Mouse (Mus musculus): ENCODE results near the gene Tmem106a. TPM values are rescaled to one million over a fixed set of nuclear protein-coding genes. Genes with fewer than 3 reads are reported as not detected.
"Not testable (repeated sequence)": the region's sequence is repeated elsewhere in the genome, so short reads cannot be mapped to it uniquely, and the experiment has no call there.

Gene Tmem106a
- polyA plus RNA-seq, 1 experiment from 2014 or later = 8.9 TPM

GRCm38 (mm10) chr11:101620022-101620655, 38.1 kb downstream of the Tmem106a start:
- not testable (repeated sequence) for H3K27me3 ChIP-seq (replicated peaks; ENCODE audit: control insufficient read depth, insufficient read depth, low read length); ATAC-seq (replicated peaks; ENCODE audit: low FRiP score, low TSS enrichment, low read depth); H3K27ac ChIP-seq (ENCODE audit: low read depth); H3K4me3 ChIP-seq (ENCODE audit: low read depth, low read length); H3K9me3 ChIP-seq (ENCODE audit: control insufficient read depth, low read length); H3K36me3 ChIP-seq (ENCODE audit: control insufficient read depth, insufficient read depth, low read length); H3K4me2 ChIP-seq (ENCODE audit: low read length); DNase-seq (ENCODE audit: low spot score); H3K9ac ChIP-seq (ENCODE audit: low read length)
- peaks cover 19% of the 10 kb centered on the region for H3K4me1 ChIP-seq (replicated peaks; ENCODE audit: control insufficient read depth, insufficient read depth, low read length)
- WGBS = 83% methylated on average over 11 of the region's 11 CpGs

DNA sequence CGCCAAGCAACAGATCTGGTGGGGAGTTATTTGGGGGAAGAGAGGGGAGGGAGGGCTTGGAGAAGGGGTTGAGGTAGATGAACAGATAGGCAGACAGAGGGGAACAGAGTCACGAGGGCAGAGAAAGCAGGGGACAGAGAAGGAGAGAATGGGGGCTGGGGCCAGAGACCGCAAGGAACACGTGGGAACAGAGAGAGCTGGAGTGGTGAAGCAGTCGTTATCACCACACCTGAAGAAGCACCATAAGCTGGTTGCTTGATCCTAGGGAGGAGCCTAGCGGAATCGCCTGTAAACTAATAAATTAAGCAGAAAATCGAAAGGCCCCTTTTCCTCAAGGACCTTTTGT, 44.6 kb downstream of the Tmem106a start:
- no peaks in the 10 kb centered on the region for H3K4me1 ChIP-seq (replicated peaks; ENCODE audit: control insufficient read depth, insufficient read depth, low read length)
- ATAC-seq (replicated peaks; ENCODE audit: low FRiP score, low TSS enrichment, low read depth) = peak; percentile 20
- H3K4me3 ChIP-seq (ENCODE audit: low read depth, low read length) = peak overlapping the region; percentile 39
- no peaks in the 10 kb centered on the region for H3K9me3 ChIP-seq (ENCODE audit: control insufficient read depth, low read length)
- H3K27me3 ChIP-seq (replicated peaks; ENCODE audit: control insufficient read depth, insufficient read depth, low read length) = no peaks in the 10 kb centered on the region
- 3% methylated on average over 8 of the region's 8 CpGs for WGBS
- H3K36me3 ChIP-seq (ENCODE audit: control insufficient read depth, insufficient read depth, low read length) = no peaks in the 10 kb centered on the region; the same call in 1 of the 2 replicates
- peak overlapping the region; percentile 57 for H3K4me2 ChIP-seq (ENCODE audit: low read length)
- peak overlapping the region; percentile 98 for H3K27ac ChIP-seq (ENCODE audit: low read depth)
- H3K9ac ChIP-seq (ENCODE audit: low read length) = peak overlapping the region; percentile 51
- no peak for DNase-seq (ENCODE audit: low spot score)

- Histone ChIP-seq H3K27me3 (replicated peaks; ENCODE audit: control insufficient read depth, insufficient read depth, low read length) (no peaks in the 10 kb centered on the region), H3K27ac (ENCODE audit: low read depth) (peak within 1 kb of the TSS; percentile 98), H3K36me3 (ENCODE audit: control insufficient read depth, insufficient read depth, low read length) (no peaks in the 10 kb centered on the region; the same call in 1 of the 2 replicates), H3K4me3 (ENCODE audit: low read depth, low read length) (peak within 1 kb of the TSS; percentile 53), H3K4me2 (ENCODE audit: low read length) (peak within 1 kb of the TSS; percentile 88), H3K9me3 (ENCODE audit: control insufficient read depth, low read length) (no peaks in the 10 kb centered on the region), H3K9ac (ENCODE audit: low read length) (peak within 1 kb of the TSS; percentile 70), H3K4me1 (replicated peaks; ENCODE audit: control insufficient read depth, insufficient read depth, low read length) (no peaks in the 10 kb centered on the region)
- peak; percentile 93 for ATAC-seq (replicated peaks; ENCODE audit: low FRiP score, low TSS enrichment, low read depth)
- DNase-seq (ENCODE audit: low spot score) = peak; percentile 92
- WGBS = under 1% methylated on average over 34 of the region's 34 CpGs
Measured at GRCm38 (mm10) chr11:101626995-101627856, 45.2 kb downstream of the Tmem106a start, which contains the start of gene Rdm1. Gene Rdm1 (plus strand): TSS chr11:101627195.

DNA sequence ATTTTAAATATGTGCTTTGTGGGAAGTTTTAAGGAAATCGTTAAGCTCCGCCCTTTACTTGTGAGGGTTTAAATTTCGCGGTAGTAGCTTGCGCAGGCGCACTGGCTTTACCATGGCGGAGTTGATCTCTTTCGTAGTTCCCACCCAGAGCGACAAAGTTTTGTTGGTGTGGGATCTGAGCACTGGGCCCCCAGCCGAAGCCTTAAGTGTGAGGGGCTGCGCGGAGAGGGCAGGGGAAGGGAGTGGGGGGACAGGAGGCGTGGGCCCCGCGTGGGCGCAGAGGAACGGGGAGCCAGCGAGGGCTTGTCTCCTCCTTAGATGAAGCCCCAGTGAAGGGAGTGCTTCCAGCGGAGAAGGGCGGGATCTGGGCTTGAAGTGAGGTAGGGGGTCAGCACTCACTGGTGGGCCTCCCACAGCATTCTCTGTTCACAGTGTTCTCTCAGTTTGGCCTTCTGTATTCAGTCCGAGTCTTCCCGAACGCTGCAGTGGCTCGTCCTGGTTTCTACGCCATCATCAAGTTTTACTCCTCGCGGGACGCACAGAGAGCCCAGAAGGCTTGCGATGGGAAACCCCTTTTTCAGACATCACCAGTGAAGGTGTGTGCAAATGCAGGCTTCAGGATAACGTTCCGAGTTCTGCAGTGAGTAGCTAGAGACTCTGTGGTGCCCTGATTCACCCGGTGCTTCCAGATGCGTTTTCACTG, 46.0 kb downstream of the Tmem106a start:
- Histone ChIP-seq H3K36me3 (ENCODE audit: control insufficient read depth, insufficient read depth, low read length) (no peaks in the 10 kb centered on the region; the same call in 1 of the 2 replicates), H3K4me2 (ENCODE audit: low read length) (peak overlapping the region; percentile 88), H3K27ac (ENCODE audit: low read depth) (peak overlapping the region; percentile 98), H3K9me3 (ENCODE audit: control insufficient read depth, low read length) (no peaks in the 10 kb centered on the region), H3K9ac (ENCODE audit: low read length) (peak overlapping the region; percentile 70), H3K4me3 (ENCODE audit: low read depth, low read length) (peak overlapping the region; percentile 53), H3K4me1 (replicated peaks; ENCODE audit: control insufficient read depth, insufficient read depth, low read length) (no peaks in the 10 kb centered on the region), H3K27me3 (replicated peaks; ENCODE audit: control insufficient read depth, insufficient read depth, low read length) (no peaks in the 10 kb centered on the region)
- ATAC-seq (replicated peaks; ENCODE audit: low FRiP score, low TSS enrichment, low read depth) = peak; percentile 53
- peak; percentile 98 for DNase-seq (ENCODE audit: low spot score)
- WGBS = under 1% methylated on average over 33 of the region's 33 CpGs

DNA sequence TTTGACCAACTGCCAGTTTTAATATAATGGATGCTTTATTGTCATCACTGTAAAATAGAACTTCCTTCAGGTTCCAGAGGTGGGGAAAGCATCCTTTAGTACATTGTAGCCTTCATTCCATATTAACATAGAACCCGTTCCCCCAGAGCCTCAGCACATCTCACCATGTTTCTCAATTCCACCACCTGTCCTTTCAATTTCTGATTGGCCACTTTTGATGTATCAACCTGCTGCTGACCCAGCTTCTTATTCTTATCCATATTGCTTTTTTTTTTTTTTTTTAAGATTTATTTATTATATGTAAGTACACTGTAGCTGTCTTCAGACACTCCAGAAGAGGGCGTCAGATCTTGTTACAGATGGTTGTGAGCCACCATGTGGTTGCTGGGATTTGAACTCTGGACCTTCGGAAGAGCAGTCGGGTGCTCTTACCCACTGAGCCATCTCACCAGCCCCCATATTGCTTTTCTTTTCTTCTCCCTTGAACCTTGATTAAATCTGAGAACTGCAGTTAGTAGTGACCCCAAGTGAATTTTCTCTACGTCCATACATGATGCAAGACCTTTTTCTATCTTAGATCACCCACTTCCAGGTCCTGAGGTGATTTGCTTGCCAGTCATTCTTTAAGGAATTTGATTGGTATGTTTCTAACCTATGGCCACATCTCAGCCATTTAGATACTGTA, 46.8 kb downstream of the Tmem106a start:
- Histone ChIP-seq H3K4me2 (ENCODE audit: low read length) (peak overlapping the region; percentile 88), H3K4me3 (ENCODE audit: low read depth, low read length) (peak overlapping the region; percentile 53), H3K9ac (ENCODE audit: low read length) (peak overlapping the region; percentile 70)
- not testable (repeated sequence) for H3K27ac ChIP-seq (ENCODE audit: low read depth); ATAC-seq (replicated peaks; ENCODE audit: low FRiP score, low TSS enrichment, low read depth); DNase-seq (ENCODE audit: low spot score); H3K9me3 ChIP-seq (ENCODE audit: control insufficient read depth, low read length); H3K36me3 ChIP-seq (ENCODE audit: control insufficient read depth, insufficient read depth, low read length); H3K27me3 ChIP-seq (replicated peaks; ENCODE audit: control insufficient read depth, insufficient read depth, low read length); H3K4me1 ChIP-seq (replicated peaks; ENCODE audit: control insufficient read depth, insufficient read depth, low read length)
- WGBS = 70% methylated on average over 4 of the region's 5 CpGs

- H3K27me3 ChIP-seq (replicated peaks; ENCODE audit: control insufficient read depth, insufficient read depth, low read length) = no peaks in the 10 kb centered on the region
- ATAC-seq (replicated peaks; ENCODE audit: low FRiP score, low TSS enrichment, low read depth) (no peak), DNase-seq (ENCODE audit: low spot score) (no peak)
- no peak overlapping the region for H3K4me3 ChIP-seq (ENCODE audit: low read depth, low read length)
- H3K4me2 ChIP-seq (ENCODE audit: low read length) = no peak overlapping the region
- no peak overlapping the region for H3K27ac ChIP-seq (ENCODE audit: low read depth)
- 78% methylated on average over 10 of the region's 10 CpGs for WGBS
- H3K9ac ChIP-seq (ENCODE audit: low read length) = no peak overlapping the region
- no peaks in the 10 kb centered on the region for H3K9me3 ChIP-seq (ENCODE audit: control insufficient read depth, low read length)
- H3K4me1 ChIP-seq (replicated peaks; ENCODE audit: control insufficient read depth, insufficient read depth, low read length) = no peaks in the 10 kb centered on the region
- peaks cover 19% of the 10 kb centered on the region for H3K36me3 ChIP-seq (ENCODE audit: control insufficient read depth, insufficient read depth, low read length)
Measured at GRCm38 (mm10) chr11:101635660-101636059, 53.6 kb downstream of the Tmem106a start.

GRCm38 (mm10) chr11:101639761-101640160, 57.7 kb downstream of the Tmem106a start:
- H3K4me1 ChIP-seq (replicated peaks; ENCODE audit: control insufficient read depth, insufficient read depth, low read length) = no peaks in the 10 kb centered on the region; the same call in 1 of the 2 replicates
- 94% methylated on average over 4 of the region's 4 CpGs for WGBS
- ATAC-seq (replicated peaks; ENCODE audit: low FRiP score, low TSS enrichment, low read depth) = no peak

More at GRCm38 (mm10) chr11:101639761-101640160, 57.7 kb downstream of the Tmem106a start:
- no peak for DNase-seq (ENCODE audit: low spot score)
- H3K9ac ChIP-seq (ENCODE audit: low read length) = no peak overlapping the region
- no peaks in the 10 kb centered on the region for H3K9me3 ChIP-seq (ENCODE audit: control insufficient read depth, low read length)
- peaks cover 13% of the 10 kb centered on the region for H3K36me3 ChIP-seq (ENCODE audit: control insufficient read depth, insufficient read depth, low read length)
- H3K4me2 ChIP-seq (ENCODE audit: low read length) = no peak overlapping the region
- H3K27ac ChIP-seq (ENCODE audit: low read depth) = no peak overlapping the region
- H3K4me3 ChIP-seq (ENCODE audit: low read depth, low read length) = no peak overlapping the region
- H3K27me3 ChIP-seq (replicated peaks; ENCODE audit: control insufficient read depth, insufficient read depth, low read length) = no peaks in the 10 kb centered on the region
